Mouse (Mus musculus) neutrophil, adult 65 days (primary cell): ENCODE measurements around the gene Trh. TPM values are rescaled to one million over a fixed set of nuclear protein-coding genes. Genes with fewer than 3 reads are reported as not detected.

Experiments
- total RNA-seq: library from RNA; stranded (reverse); gene quantifications from 2 replicates; pipeline ENCODE4 v1.2.4, GENCODE M21; 2023

Trh gene
- 0.29 TPM in 1 of 2 replicates, not detected in the other for total RNA-seq

GRCm38 (mm10) chr6:92244591-92244990 lies at the start of gene Trh:
TSS of gene Trh (minus strand) at chr6:92244650.

GRCm38 (mm10) chr6:92214773-92215449 lies 29.5 kb downstream of the Trh start, which contains the start of gene Rbsn:
TSS of gene Rbsn (minus strand) at chr6:92214925.

Other genes starting within 250 kb of the Trh start
- gene Nr2c2, start 153.3 kb downstream of the Trh start, total RNA-seq = 51.1 and 70.9 TPM in 2 replicates
- gene Mrps25, start 60.6 kb downstream of the Trh start, total RNA-seq = 7.3 and 8.3 TPM in 2 replicates
- gene Rbsn, start 29.7 kb downstream of the Trh start, total RNA-seq = 21.5 and 24.3 TPM in 2 replicates